Mouse (Mus musculus) embryonic stem cell, embryonic (primary cell): Measurements from ENCODE around the gene Olfr469.
"Not testable (repeated sequence)": the region's sequence is repeated elsewhere in the genome, so short reads cannot be mapped to it uniquely, and the experiment has no call there.

Experiments
- CTCF ChIA-PET, 4 experiments: fragments of 300-600 bp in 2 of 4; fragments of 350-600 bp in 2 of 4; sonication (Branson Sonifier 250); formaldehyde crosslinking; loops; one replicate each; lab custom pipeline; 2022; ENCODE audit warnings: inconsistent platforms in 2 of 4; lab: Charles Lee
- POLR2A ChIA-PET, 4 experiments: fragments of 300-600 bp in 2 of 4; fragments of 350-600 bp in 2 of 4; sonication (Branson Sonifier 250); formaldehyde crosslinking; loops; one replicate each; lab custom pipeline; 2022; ENCODE audit warnings: antibody characterized with exemption in 4 of 4, inconsistent platforms in 1 of 4; lab: Charles Lee

Gene Olfr469

GRCm38 (mm10) chr7:107825441-107825840 lies at the start of gene Olfr469:
TSS of gene Olfr469 (minus strand) at chr7:107825541.
- CTCF ChIA-PET, POLR2A ChIA-PET: not testable (repeated sequence)

DNA sequence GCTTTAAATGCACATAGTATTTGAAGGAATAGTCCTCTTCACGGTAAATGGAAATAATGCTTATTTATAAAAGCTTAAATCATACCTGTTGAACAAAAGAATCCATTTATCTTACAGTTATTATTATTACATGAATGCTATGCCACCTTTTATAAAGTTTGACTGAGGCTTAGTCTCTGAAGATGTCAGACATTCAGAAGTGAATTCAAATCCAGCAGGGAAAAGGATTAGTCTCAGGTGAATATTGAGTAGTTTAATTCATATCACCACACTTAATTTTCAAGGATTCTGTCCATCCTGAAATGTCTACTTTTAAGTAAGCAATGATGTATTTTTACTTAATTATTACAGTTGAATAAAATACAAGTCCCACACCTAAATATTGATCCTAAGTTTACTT lies 22.0 kb upstream of the Olfr469 start, which contains the start of gene Olfr470:
Gene Olfr470, minus strand, starts transcription at position 101 of the 400 bp plus-strand sequence.
- POLR2A ChIA-PET, CTCF ChIA-PET: not testable (repeated sequence)

DNA sequence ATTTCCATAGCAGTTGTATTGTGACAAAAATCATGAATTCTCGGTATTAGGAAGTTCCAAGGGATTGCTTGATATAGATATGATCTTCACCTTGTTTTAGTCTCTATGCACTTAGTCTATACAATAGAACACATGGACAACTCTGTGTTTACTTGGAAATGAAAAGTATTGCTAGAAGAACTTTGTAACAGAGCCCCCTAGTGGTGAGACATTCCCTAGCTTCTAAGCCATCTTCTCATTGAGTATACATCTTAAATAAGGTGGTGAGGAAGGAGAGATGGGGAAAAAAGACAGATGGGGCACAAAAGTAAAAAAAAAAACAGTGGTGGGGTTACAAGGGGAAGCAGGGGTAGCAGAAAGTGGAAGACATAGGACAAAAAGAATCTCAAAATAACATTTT lies 16.4 kb upstream of the Olfr469 start:
- ChIA-PET CTCF (interaction anchor here (0.6 to 2.4 kb wide), 8 partner anchors 11 to 636 kb away, joined by 3 to 9 read pairs (median 4); no protein-coding TSS in a partner anchor), POLR2A (interaction anchor here in 1 of 4 experiments (0.7 kb wide), 1 partner anchor 632 kb away, joined by 3 read pairs; no protein-coding TSS in a partner anchor)

- POLR2A ChIA-PET, CTCF ChIA-PET: not testable (repeated sequence)
Measured at GRCm38 (mm10) chr7:107823867-107824266, 1.5 kb downstream of the Olfr469 start.

DNA sequence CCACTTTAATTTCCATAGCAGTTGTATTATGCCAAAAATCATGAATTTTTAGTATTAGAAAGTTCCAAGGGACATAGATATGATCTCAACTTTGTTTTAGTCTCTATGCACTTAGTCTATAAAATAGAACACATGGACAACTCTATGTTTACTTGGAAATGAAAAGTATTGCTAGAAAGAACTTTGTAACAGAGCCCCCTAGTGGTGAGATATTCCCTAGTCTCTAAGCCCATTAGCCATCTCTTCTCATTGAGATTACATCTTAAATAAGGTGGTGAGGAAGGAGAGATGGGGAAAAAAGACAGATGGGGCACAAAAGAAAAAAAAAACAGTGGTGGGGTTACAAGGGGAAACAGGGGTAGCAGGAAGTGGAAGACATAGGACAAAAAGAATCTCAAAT lies 5.9 kb downstream of the Olfr469 start:
- CTCF ChIA-PET = interaction anchor here in 3 of 4 experiments (0.6 to 1.1 kb wide), 3 partner anchors 31 to 1708 kb away, joined by 3 to 4 read pairs (median 3); no protein-coding TSS in a partner anchor
- POLR2A ChIA-PET = no interaction called here

DNA sequence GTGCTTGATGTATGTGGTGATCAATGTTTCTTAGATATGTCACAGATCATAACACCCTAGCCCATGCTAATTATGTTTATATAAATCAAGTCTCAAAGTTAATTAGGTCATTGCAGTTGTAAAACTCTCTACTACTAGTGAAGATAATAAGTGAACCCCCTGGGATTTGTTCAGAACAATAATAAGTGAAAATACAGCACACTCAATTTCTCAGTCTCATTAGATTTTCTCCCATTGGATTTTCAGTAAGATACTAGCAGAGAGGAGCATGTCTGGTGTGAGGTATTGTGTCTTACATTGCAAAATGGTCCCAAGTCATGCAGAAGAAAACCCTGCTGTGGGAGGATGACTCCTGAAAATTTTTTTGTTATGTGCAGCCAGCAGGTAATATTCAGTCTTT lies 13.4 kb downstream of the Olfr469 start, which contains the start of gene Olfr467:
Gene Olfr467, plus strand, starts transcription at position 301 of the 400 bp plus-strand sequence.
- ChIA-PET CTCF (interaction anchor here in 1 of 4 experiments (0.5 kb wide), 1 partner anchor 211 kb away, joined by 3 read pairs; no protein-coding TSS in a partner anchor), POLR2A (no interaction called here)

DNA sequence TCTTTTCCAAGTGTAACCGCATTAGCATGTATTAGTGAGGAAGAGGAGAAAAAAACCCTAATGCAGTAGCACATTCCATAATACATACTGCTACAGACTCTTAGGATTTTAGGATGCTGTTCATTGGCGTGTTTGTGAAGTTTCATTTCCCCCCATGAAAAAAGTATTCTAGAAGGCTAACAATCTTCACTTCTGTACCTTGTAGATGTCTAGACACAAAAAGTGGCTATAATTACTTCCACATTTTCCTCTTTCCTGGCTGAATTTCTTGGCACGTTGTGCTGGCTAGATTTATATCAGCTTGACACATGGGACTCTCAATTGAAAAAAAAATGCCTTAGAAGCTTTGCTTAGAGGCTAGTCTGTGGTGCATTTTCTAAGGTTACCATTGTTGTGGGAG lies 23.2 kb downstream of the Olfr469 start:
- POLR2A ChIA-PET = no interaction called here
- CTCF ChIA-PET = interaction anchor here in 1 of 4 experiments (1.0 kb wide), 1 partner anchor 14 kb away, joined by 3 read pairs; no protein-coding TSS in a partner anchor

GRCm38 (mm10) chr7:107801108-107801507 lies 24.2 kb downstream of the Olfr469 start, which contains the start of gene Ovch2:
TSS of gene Ovch2 (minus strand) at chr7:107801208.
- ChIA-PET POLR2A (no interaction called here), CTCF (no interaction called here)

DNA sequence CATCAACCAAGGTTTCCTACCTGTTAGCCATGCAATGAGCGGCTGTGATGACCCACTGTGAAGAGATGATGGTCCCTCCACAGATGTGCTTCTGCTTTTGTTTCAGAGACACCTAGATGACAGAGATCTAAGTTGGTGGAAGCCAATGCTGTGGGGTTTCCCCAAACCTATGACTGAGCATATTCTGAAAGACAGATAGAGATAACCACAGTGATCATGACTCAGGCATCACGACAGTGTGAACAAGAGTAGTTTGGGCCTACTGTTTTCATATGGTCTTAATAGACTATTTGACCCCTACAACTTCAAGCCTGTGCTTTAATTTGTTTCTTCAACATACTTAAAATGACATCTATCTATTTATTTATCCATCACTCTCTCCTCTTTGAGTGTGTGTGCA lies 28.8 kb downstream of the Olfr469 start:
- CTCF ChIA-PET = no interaction called here

GRCm38 (mm10) chr7:107787977-107788620 lies 37.2 kb downstream of the Olfr469 start:
- CTCF ChIA-PET = interaction anchor here (0.8 to 2.5 kb wide), 20 partner anchors 9 to 262 kb away, joined by 3 to 52 read pairs (median 5); partner anchors contain the start of gene Cyb5r2 (in 3 of the 4)
- POLR2A ChIA-PET = interaction anchor here in 3 of 4 experiments (1.0 to 1.8 kb wide), 3 partner anchors 11 to 38 kb away, joined by 3 to 5 read pairs (median 5); partner anchors contain the start of gene Cyb5r2 (in 1 of the 3)

More for the DNA sequence above, 28.8 kb downstream of the Olfr469 start:
- POLR2A ChIA-PET = no interaction called here

DNA sequence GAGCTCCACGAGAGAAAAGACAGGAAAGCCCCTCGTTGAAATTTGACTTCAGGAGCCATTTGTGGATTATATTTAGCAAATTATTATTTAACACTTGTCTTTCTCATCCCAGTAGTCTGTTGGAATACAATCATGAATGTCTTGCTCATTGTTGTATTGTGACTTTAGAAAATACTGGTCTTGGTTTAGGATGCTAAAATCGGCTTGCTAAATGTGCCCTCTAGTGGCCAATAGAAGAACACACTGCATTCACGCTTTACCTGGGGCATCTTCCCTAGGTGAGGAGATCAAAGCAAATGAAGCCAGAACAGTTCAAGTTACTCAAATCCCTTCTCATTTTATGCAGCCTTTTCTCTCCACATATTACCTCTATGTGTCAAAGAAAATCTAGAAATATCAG lies 45.7 kb downstream of the Olfr469 start:
- CTCF ChIA-PET = interaction anchor here in 3 of 4 experiments (0.6 to 6.0 kb wide), 17 partner anchors 8 to 122 kb away, joined by 3 to 61 read pairs (median 6); partner anchors contain the start of gene Cyb5r2 (in 1 of the 3)
- POLR2A ChIA-PET = interaction anchor here in 2 of 4 experiments (1.0 to 4.7 kb wide), 4 partner anchors 22 to 30 kb away, joined by 4 to 26 read pairs (median 5); partner anchors contain the start of gene Cyb5r2 (in 1 of the 2)

GRCm38 (mm10) chr7:107778216-107778615 lies 47.1 kb downstream of the Olfr469 start:
- POLR2A ChIA-PET = interaction anchor here in 2 of 4 experiments (1.1 to 4.7 kb wide), 3 partner anchors 20 to 29 kb away, joined by 3 to 26 read pairs (median 5); partner anchors contain the start of gene Cyb5r2 (in 2 of the 2)

GRCm38 (mm10) chr7:107770812-107771211 lies 54.5 kb downstream of the Olfr469 start:
- POLR2A ChIA-PET = interaction anchor here (0.5 to 4.9 kb wide), 12 partner anchors 10 to 1125 kb away, joined by 3 to 36 read pairs (median 5); partner anchors contain the start of genes Cyb5r2 (in 2 of the 4) and Rbmxl2 (in 1 of the 4)

More at GRCm38 (mm10) chr7:107778216-107778615, 47.1 kb downstream of the Olfr469 start:
- CTCF ChIA-PET = interaction anchor here in 2 of 4 experiments (1.5 to 6.0 kb wide), 6 partner anchors 10 to 117 kb away, joined by 6 to 61 read pairs (median 10); partner anchors contain the start of gene Cyb5r2 (in 1 of the 2)

More at GRCm38 (mm10) chr7:107770812-107771211, 54.5 kb downstream of the Olfr469 start:
- CTCF ChIA-PET = interaction anchor here in 3 of 4 experiments (1.0 to 2.2 kb wide), 6 partner anchors 9 to 23 kb away, joined by 4 to 8 read pairs (median 5); partner anchors contain the start of gene Cyb5r2 (in 1 of the 3)
